Mouse (Mus musculus): ENCODE measurements around the gene Upf3b. TPM values are rescaled to one million over a fixed set of nuclear protein-coding genes. Genes with fewer than 3 reads are reported as not detected.

Gene Upf3b
- polyA plus RNA-seq (2012), result 7.4 and 13.5 TPM in 2 replicates

GRCm38 (mm10) chrX:37110193-37110880, at the start of gene Upf3b:
Gene Upf3b (minus strand): TSS chrX:37110322.

DNA sequence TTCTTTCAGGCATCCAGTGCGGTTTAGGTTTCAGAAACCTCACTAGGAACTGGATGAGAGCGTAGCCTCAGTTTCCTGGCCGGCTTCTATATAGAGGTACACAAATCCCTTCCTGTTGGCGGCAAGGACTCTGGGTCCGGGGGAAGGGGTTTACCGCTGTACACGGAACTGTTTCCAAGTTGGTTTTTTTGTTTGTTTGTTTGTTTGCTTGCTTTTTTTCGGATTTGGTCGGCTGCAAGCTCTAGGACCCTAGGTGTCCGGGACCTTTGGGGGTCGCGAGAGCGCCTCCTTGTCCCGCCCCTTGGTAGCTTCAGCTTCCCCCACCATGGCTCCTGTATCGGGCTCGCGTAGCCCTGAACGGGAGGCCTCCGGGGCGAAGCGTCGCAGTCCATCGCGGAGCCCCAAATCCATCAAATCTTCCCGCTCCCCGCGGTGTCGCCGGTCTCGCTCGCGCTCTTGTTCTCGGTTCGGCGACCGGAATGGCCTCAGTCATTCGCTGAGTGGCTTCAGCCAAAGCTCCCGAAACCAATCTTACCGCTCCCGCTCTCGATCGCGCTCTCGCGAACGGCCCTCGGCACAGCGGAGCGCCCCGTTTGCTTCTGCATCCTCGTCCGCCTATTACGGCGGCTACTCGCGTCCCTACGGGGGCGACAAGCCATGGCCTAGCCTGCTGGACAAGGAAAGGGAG, 16.7 kb upstream of the Upf3b start, which contains the start of gene Nkap:
TSS of gene Nkap (plus strand) at position 125 of the 688 bp plus-strand sequence.

DNA sequence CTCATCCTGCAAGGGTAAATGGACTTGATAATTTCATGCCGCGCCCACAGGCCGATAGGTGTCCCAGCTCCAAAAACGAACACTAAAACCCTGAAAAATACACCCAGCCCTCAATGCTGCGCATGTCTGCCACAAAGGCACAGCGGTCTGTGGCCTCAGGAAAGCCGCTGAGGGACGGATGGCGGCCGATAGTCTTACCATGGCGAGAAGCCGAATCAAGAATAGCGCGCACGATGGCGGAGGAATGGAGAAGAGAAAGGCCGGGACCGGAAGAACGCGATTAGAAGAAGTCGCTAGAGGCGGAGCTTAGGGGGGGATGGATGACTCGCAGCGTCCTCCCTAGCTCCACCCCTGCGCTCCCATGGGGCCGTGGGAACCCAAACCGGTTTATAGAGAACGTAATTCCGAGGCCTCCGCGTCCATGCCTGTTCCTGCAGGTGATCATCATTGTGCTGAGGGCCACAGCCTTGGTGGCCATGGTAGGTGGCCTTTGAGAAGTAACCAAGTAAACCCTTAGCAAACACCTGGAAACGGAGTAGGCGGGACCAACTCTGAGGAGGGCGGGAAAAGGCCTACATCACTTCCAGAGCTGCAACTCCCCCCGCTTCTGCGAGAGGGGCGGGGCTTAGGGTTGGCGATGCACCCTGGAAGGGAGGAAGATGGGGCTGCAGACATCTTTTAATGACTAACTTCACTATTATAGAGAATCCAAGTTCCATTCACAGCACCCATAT, 25.0 kb downstream of the Upf3b start, which contains the start of gene Rpl39:
TSS of gene Rpl39 (minus strand) at position 476 of the 734 bp plus-strand sequence.

DNA sequence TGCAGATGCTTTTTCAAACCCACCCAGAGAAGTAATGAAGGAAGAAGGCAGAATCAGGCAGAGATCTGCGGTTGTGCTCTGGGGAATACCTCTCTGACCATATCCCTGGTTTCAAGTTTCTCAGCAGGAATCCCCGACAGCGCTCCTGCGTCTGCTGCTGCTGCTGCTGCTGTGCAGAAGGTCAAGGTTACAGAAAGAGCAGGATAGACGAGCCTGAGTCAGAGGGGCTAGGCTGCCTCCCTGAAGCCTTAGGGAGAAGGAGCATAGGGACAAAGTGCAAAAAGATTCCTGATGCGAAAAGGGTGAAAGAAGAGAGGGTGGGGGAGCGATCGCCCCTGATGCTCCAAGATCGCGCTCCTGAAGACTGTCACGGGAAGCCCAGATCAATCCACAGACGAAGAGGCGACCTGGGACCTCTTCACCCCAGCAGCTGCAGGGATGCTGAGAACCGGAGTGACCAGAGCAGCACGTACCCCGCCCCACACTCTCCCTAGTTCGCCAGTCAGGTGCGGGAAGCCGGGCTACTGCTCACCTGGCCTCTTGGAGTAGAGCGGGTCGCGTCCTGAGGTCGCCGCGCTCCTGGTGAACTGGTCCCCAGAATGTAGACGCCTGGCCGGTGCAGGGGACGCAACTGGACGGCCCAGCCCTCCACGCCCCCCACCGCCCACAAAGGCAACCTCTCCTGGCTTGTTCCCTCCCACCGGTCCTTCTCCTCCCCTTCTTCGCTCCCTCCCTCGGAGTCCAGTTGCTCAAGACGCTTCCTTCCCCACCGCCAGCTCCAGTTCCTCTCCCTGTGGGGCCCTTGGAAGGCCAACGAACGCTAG, 61.8 kb downstream of the Upf3b start, which contains the start of gene Sowahd:
TSS of gene Sowahd (plus strand) at position 780 of the 824 bp plus-strand sequence.

Other genes with a start within 250 kb of the Upf3b start
- gene Ube2a, start 236.4 kb downstream of the Upf3b start, polyA plus RNA-seq (2012), result 150 and 230 TPM in 2 replicates
- 1.7 and 2.2 TPM in 2 replicates for gene C330007P06Rik, start 236.2 kb downstream of the Upf3b start, polyA plus RNA-seq (2012)
- 1.1 and 1.4 TPM in 2 replicates for gene Nkrf, start 207.4 kb downstream of the Upf3b start, polyA plus RNA-seq (2012)
- gene Sept6, start 118.5 kb downstream of the Upf3b start, polyA plus RNA-seq (2012), result 11.8 and 18.5 TPM in 2 replicates
- gene Sowahd, start 61.5 kb downstream of the Upf3b start, polyA plus RNA-seq (2012), result 0.70 and 0.79 TPM in 2 replicates
- gene Rpl39, start 24.9 kb downstream of the Upf3b start, polyA plus RNA-seq (2012), result 334 and 387 TPM in 2 replicates
- gene Nkap, start 16.5 kb upstream of the Upf3b start, polyA plus RNA-seq (2012), result 4.5 and 4.7 TPM in 2 replicates
- gene Akap14, start 58.5 kb upstream of the Upf3b start, polyA plus RNA-seq (2012), result not detected in 2 replicates
- gene Ndufa1, start 80.8 kb upstream of the Upf3b start, polyA plus RNA-seq (2012), result 322 and 341 TPM in 2 replicates
- 5.8 and 6.3 TPM in 2 replicates for gene Rnf113a1, start 80.9 kb upstream of the Upf3b start, polyA plus RNA-seq (2012)
- gene Gm9, start 100.7 kb upstream of the Upf3b start, polyA plus RNA-seq (2012), result not detected in 2 replicates
- not detected in 2 replicates for gene Rhox1, start 111.9 kb upstream of the Upf3b start, polyA plus RNA-seq (2012)
- gene Rhox2a, start 134.7 kb upstream of the Upf3b start, polyA plus RNA-seq (2012), result not detected in 2 replicates
- gene Rhox3a, start 139.6 kb upstream of the Upf3b start, polyA plus RNA-seq (2012), result not detected in 2 replicates
- not detected in 2 replicates for gene Rhox4a, start 155.0 kb upstream of the Upf3b start, polyA plus RNA-seq (2012)

Measured in megakaryocyte-erythroid progenitor cell, adult 5 weeks (primary cell).